Mouse (Mus musculus) neural tube, embryonic 11.5 days (tissue): Measurements from ENCODE around the gene Sphkap. TPM values are rescaled to one million over a fixed set of nuclear protein-coding genes. Genes with fewer than 3 reads are reported as not detected.

Experiments used
- ATAC-seq: fragments of 200-750 bp; cut with Nextera tagmentation; 2 replicates; pipeline ENCODE4 v1.8.0; 2017; ENCODE audit warnings: moderate number of reproducible peaks, mild to moderate bottlenecking, moderate TSS enrichment, moderate library complexity; ENCODE audit not compliant: insufficient read depth, low FRiP score, low TSS enrichment
- DNase-seq: peaks from one replicate; pipeline ENCODE4 v3.0.0-alpha.2; 2015; ENCODE audit warnings: low spot score
- H3K27ac ChIP-seq: fragments of 300-500 bp; sonication (generic); 2 replicates; pipeline ENCODE4 v1.5.1; 2014; ENCODE audit warnings: low read depth, mild to moderate bottlenecking, low read length
- H3K27me3 ChIP-seq: fragments of 300-500 bp; sonication (generic); 2 replicates; pipeline ENCODE4 v1.6.1; 2014; ENCODE audit warnings: mild to moderate bottlenecking, low read length, mixed read lengths; ENCODE audit not compliant: control insufficient read depth, insufficient read depth
- H3K36me3 ChIP-seq: fragments of 300-500 bp; sonication (generic); 2 replicates; pipeline ENCODE4 v1.6.1; 2014; ENCODE audit warnings: mild to moderate bottlenecking, low read length, moderate library complexity, mixed read lengths; ENCODE audit not compliant: control insufficient read depth, insufficient read depth
- H3K4me1 ChIP-seq: fragments of 300-500 bp; sonication (generic); 2 replicates; pipeline ENCODE4 v1.6.1; 2014; ENCODE audit warnings: low read length, mixed read lengths; ENCODE audit not compliant: control insufficient read depth, insufficient read depth
- H3K4me2 ChIP-seq: fragments of 300-500 bp; sonication (generic); 2 replicates; pipeline ENCODE4 v1.6.1; 2014; ENCODE audit warnings: low read depth, mild to moderate bottlenecking, moderate library complexity
- H3K4me3 ChIP-seq: fragments of 300-500 bp; sonication (generic); 2 replicates; pipeline ENCODE4 v1.5.1; 2014; ENCODE audit warnings: low read depth, low read length
- H3K9ac ChIP-seq: fragments of 300-500 bp; sonication (generic); 2 replicates; pipeline ENCODE4 v1.6.1; 2014; ENCODE audit warnings: mild to moderate bottlenecking, low read length
- H3K9me3 ChIP-seq: fragments of 300-500 bp; sonication (generic); 2 replicates; pipeline ENCODE4 v1.6.1; 2016; ENCODE audit warnings: low read length; ENCODE audit not compliant: control insufficient read depth
- WGBS: fragments of 180-500 bp; shearing (Covaris S2); extraction: QIAGEN DNeasy Blood & Tissue Kit; methylation state at CpG from one replicate; pipeline ENCODE4 v1.1.7; 2014; 5-methylcytosine and 5-hydroxymethylcytosine counted together
- polyA plus RNA-seq: library from polyadenylated mRNA; unstranded; fragments of >200 nt; fragmentation: Nextera tagmentation; extraction: Ambion mirVana; gene quantifications from 2 replicates; pipeline ENCODE4 v1.2.1, GENCODE M21; 2014

Sphkap gene
- polyA plus RNA-seq, 1 experiment from 2014 or later, result 2.1 TPM

GRCm38 (mm10) chr1:83251746-83252145 lies 156.3 kb downstream of the Sphkap start:
- WGBS, result 90% methylated on average over 1 of the region's 1 CpGs
- no peak overlapping the region for H3K4me2 ChIP-seq
- H3K9ac ChIP-seq, result no peak overlapping the region
- no peaks in the 10 kb centered on the region for H3K27me3 ChIP-seq
- no peaks in the 10 kb centered on the region for H3K9me3 ChIP-seq
- H3K27ac ChIP-seq, result no peak overlapping the region
- no peaks in the 10 kb centered on the region for H3K36me3 ChIP-seq
- no peaks in the 10 kb centered on the region for H3K4me1 ChIP-seq
- ATAC-seq, result no peak
- DNase-seq, result no peak
- no peak overlapping the region for H3K4me3 ChIP-seq

DNA sequence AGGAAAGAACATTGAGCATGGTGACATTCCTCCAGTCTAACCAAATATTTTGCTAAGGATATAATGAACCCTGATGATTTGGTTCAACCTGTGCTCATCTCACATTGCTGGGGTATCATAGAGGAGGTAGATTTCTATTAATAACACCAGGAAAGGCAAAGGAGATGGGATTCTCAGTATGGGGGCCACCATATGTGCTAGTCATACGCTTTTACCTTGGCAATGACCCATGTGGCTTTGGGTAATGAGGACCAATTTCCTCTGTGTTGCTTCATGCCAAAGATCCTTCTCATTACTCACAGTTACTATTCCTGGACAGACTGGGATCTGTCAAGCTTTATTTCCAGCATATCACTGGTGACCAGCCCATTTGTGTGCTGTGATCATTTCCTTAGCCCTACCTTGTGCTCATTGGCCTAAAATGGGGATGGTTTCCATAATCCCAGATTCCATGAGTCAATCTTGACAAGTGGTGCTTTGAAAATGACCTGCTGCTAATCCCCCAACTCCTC lies 159.7 kb downstream of the Sphkap start:
- Histone ChIP-seq H3K4me2 (no peak overlapping the region), H3K27me3 (no peaks in the 10 kb centered on the region), H3K27ac (no peak overlapping the region), H3K36me3 (no peaks in the 10 kb centered on the region), H3K9ac (no peak overlapping the region), H3K4me3 (no peak overlapping the region), H3K9me3 (no peaks in the 10 kb centered on the region), H3K4me1 (no peaks in the 10 kb centered on the region)
- DNase-seq (no peak), ATAC-seq (no peak)
- 96% methylated on average over 1 of the region's 1 CpGs for WGBS

GRCm38 (mm10) chr1:83227946-83228345 lies 180.1 kb downstream of the Sphkap start:
- H3K4me3 ChIP-seq, result no peak overlapping the region
- H3K27me3 ChIP-seq, result no peaks in the 10 kb centered on the region
- ATAC-seq, result no peak
- H3K27ac ChIP-seq, result no peak overlapping the region
- 68% methylated on average over 3 of the region's 3 CpGs for WGBS
- no peak overlapping the region for H3K9ac ChIP-seq
- no peaks in the 10 kb centered on the region for H3K4me1 ChIP-seq
- no peaks in the 10 kb centered on the region for H3K9me3 ChIP-seq
- no peaks in the 10 kb centered on the region for H3K36me3 ChIP-seq
- no peak overlapping the region for H3K4me2 ChIP-seq
- DNase-seq, result no peak

DNA sequence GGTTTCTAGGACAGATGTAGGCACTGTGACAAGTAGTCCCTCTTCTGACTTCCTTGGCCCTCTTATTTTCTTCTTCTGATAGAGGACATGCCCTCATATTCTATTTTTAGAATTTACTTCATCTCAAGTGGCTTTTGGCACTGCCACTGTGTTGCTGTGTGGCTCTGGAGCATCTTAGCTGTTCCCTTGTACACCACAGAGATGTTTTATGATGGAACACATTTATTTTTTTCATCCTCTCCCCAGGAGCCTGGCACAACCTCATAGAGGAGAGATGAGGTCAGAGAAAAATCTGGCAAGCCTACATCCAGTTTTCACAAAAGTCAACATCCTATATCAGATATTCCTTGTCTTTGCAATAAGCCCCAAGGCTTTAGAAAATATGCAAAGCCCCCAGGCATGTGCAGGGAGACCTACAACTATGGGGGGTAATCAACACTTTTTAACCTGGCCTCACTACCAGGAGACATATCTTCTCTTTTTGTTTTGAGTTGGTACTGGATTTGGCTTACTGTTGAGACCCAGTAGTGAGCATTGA lies 183.5 kb downstream of the Sphkap start:
- ATAC-seq, result no peak
- no peak for DNase-seq
- Histone ChIP-seq H3K4me3 (no peak overlapping the region), H3K9ac (no peak overlapping the region), H3K4me1 (no peaks in the 10 kb centered on the region), H3K27ac (no peak overlapping the region), H3K27me3 (no peaks in the 10 kb centered on the region), H3K9me3 (no peaks in the 10 kb centered on the region), H3K4me2 (no peak overlapping the region), H3K36me3 (no peaks in the 10 kb centered on the region)

DNA sequence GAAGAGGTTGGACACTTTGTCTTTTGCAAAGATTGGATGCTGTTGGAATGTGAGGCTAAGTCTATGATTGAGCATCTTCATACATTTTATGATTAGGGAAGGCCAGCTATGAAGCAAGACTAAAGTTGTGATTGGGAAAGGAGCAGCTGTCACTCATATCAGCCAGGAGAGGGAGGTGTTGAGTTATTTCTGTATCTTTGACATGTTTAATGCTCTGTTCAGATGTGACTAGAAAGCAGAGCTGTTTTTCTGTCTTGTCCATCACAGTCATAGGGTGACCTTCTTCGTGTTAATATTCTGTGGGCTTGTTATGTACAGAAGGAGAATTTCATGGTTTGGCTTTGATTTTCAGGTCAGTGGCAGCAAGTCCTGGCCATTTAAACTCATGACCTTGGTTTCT lies 184.9 kb downstream of the Sphkap start:
- Histone ChIP-seq H3K36me3 (no peaks in the 10 kb centered on the region), H3K9me3 (no peaks in the 10 kb centered on the region), H3K27me3 (no peaks in the 10 kb centered on the region), H3K27ac (no peak overlapping the region), H3K9ac (no peak overlapping the region), H3K4me2 (no peak overlapping the region), H3K4me1 (no peaks in the 10 kb centered on the region), H3K4me3 (no peak overlapping the region)
- ATAC-seq, result no peak
- DNase-seq, result peak; percentile 10
- WGBS, result 76% methylated on average over 1 of the region's 1 CpGs

GRCm38 (mm10) chr1:83218260-83218659 lies 189.7 kb downstream of the Sphkap start:
- Histone ChIP-seq H3K4me1 (no peaks in the 10 kb centered on the region), H3K4me3 (no peak overlapping the region), H3K9ac (no peak overlapping the region), H3K27ac (no peak overlapping the region), H3K27me3 (no peaks in the 10 kb centered on the region), H3K9me3 (no peaks in the 10 kb centered on the region), H3K36me3 (no peaks in the 10 kb centered on the region), H3K4me2 (no peak overlapping the region)
- ATAC-seq (no peak), DNase-seq (no peak)
- 43% methylated on average over 1 of the region's 1 CpGs for WGBS

GRCm38 (mm10) chr1:83209981-83210380 lies 198.0 kb downstream of the Sphkap start:
- DNase-seq, result no peak
- ATAC-seq, result no peak
- Histone ChIP-seq H3K4me2 (no peak overlapping the region), H3K27me3 (no peaks in the 10 kb centered on the region), H3K4me1 (no peaks in the 10 kb centered on the region), H3K4me3 (no peak overlapping the region), H3K9me3 (no peaks in the 10 kb centered on the region), H3K9ac (no peak overlapping the region), H3K27ac (no peak overlapping the region), H3K36me3 (no peaks in the 10 kb centered on the region)
- WGBS, result 83% methylated on average over 1 of the region's 1 CpGs

Other genes with a start within 250 kb of the Sphkap start
- gene Daw1, start 248.4 kb downstream of the Sphkap start, polyA plus RNA-seq, result not detected in 2 replicates